Mouse (Mus musculus) liver, postnatal 0 days (tissue): ENCODE results near the gene Sema5b.

Experiments
- CTCF ChIP-seq: sonication (generic); IDR thresholded peaks from 2 replicates; pipeline ENCODE4 v1.5.1; 2016; ENCODE audit warnings: antibody characterized with exemption, low read depth
- EP300 ChIP-seq: IDR thresholded peaks from 2 replicates; pipeline ENCODE4 v1.6.1; 2016; ENCODE audit warnings: antibody characterized with exemption, low read depth, mild to moderate bottlenecking

GRCm38 (mm10) chr16:35577181-35577941 lies 36.4 kb downstream of the Sema5b start:
- TF ChIP-seq CTCF (no peak), EP300 (no peak)
